Mouse (Mus musculus): ENCODE measurements around the gene Gopc. TPM values are rescaled to one million over a fixed set of nuclear protein-coding genes. Genes with fewer than 3 reads are reported as not detected.

The Gopc gene
- total RNA-seq (2017) = 20.1 and 22.1 TPM in 2 replicates

- peak; percentile 94 to 96 for ATAC-seq (replicated peaks in 1 of 2; ENCODE audit: insufficient read depth in 1 of 2, low FRiP score in 2 of 2, low TSS enrichment in 1 of 2, low read depth in 1 of 2, poor library complexity in 2 of 2, severe bottlenecking in 2 of 2)
These were observed at the start of gene Gopc for GRCm38 (mm10) chr10:52381845-52382591. Gopc (minus strand) TSS chr10:52382124.

GRCm38 (mm10) chr10:52430953-52431352 lies 49.0 kb upstream of the Gopc start:
- ATAC-seq (replicated peaks in 1 of 2; ENCODE audit: insufficient read depth in 1 of 2, low FRiP score in 2 of 2, low TSS enrichment in 1 of 2, low read depth in 1 of 2, poor library complexity in 2 of 2, severe bottlenecking in 2 of 2) = no peak

- ATAC-seq (replicated peaks in 1 of 2; ENCODE audit: insufficient read depth in 1 of 2, low FRiP score in 2 of 2, low TSS enrichment in 1 of 2, low read depth in 1 of 2, poor library complexity in 2 of 2, severe bottlenecking in 2 of 2) = no peak
These were observed 45.9 kb upstream of the Gopc start for GRCm38 (mm10) chr10:52427634-52428415.

GRCm38 (mm10) chr10:52426314-52426980 lies 44.5 kb upstream of the Gopc start:
- ATAC-seq (replicated peaks in 1 of 2; ENCODE audit: insufficient read depth in 1 of 2, low FRiP score in 2 of 2, low TSS enrichment in 1 of 2, low read depth in 1 of 2, poor library complexity in 2 of 2, severe bottlenecking in 2 of 2) = no peak

GRCm38 (mm10) chr10:52423097-52423496 lies 41.2 kb upstream of the Gopc start:
- peak; percentile 50 to 61; a peak in 2 of 4 replicates for ATAC-seq (replicated peaks in 1 of 2; ENCODE audit: insufficient read depth in 1 of 2, low FRiP score in 2 of 2, low TSS enrichment in 1 of 2, low read depth in 1 of 2, poor library complexity in 2 of 2, severe bottlenecking in 2 of 2)

GRCm38 (mm10) chr10:52421716-52422115 lies 39.8 kb upstream of the Gopc start:
- ATAC-seq (replicated peaks in 1 of 2; ENCODE audit: insufficient read depth in 1 of 2, low FRiP score in 2 of 2, low TSS enrichment in 1 of 2, low read depth in 1 of 2, poor library complexity in 2 of 2, severe bottlenecking in 2 of 2) = no peak

GRCm38 (mm10) chr10:52420526-52420925 lies 38.6 kb upstream of the Gopc start:
- ATAC-seq (replicated peaks in 1 of 2; ENCODE audit: insufficient read depth in 1 of 2, low FRiP score in 2 of 2, low TSS enrichment in 1 of 2, low read depth in 1 of 2, poor library complexity in 2 of 2, severe bottlenecking in 2 of 2) = no peak

GRCm38 (mm10) chr10:52419402-52419801 lies 37.5 kb upstream of the Gopc start:
- no peak for ATAC-seq (replicated peaks in 1 of 2; ENCODE audit: insufficient read depth in 1 of 2, low FRiP score in 2 of 2, low TSS enrichment in 1 of 2, low read depth in 1 of 2, poor library complexity in 2 of 2, severe bottlenecking in 2 of 2)

GRCm38 (mm10) chr10:52418931-52419330 lies 37.0 kb upstream of the Gopc start:
- ATAC-seq (replicated peaks in 1 of 2; ENCODE audit: insufficient read depth in 1 of 2, low FRiP score in 2 of 2, low TSS enrichment in 1 of 2, low read depth in 1 of 2, poor library complexity in 2 of 2, severe bottlenecking in 2 of 2) = no peak

- peak; percentile 17 to 27 for ATAC-seq (replicated peaks in 1 of 2; ENCODE audit: insufficient read depth in 1 of 2, low FRiP score in 2 of 2, low TSS enrichment in 1 of 2, low read depth in 1 of 2, poor library complexity in 2 of 2, severe bottlenecking in 2 of 2)
These were observed 36.3 kb upstream of the Gopc start for GRCm38 (mm10) chr10:52417998-52418860.

GRCm38 (mm10) chr10:52417299-52417997 lies 35.5 kb upstream of the Gopc start, which contains the start of gene Nus1:
Nus1 (plus strand) TSS chr10:52417547.
- ATAC-seq (replicated peaks in 1 of 2; ENCODE audit: insufficient read depth in 1 of 2, low FRiP score in 2 of 2, low TSS enrichment in 1 of 2, low read depth in 1 of 2, poor library complexity in 2 of 2, severe bottlenecking in 2 of 2) = peak; percentile 94 to 96

- ATAC-seq (replicated peaks in 1 of 2; ENCODE audit: insufficient read depth in 1 of 2, low FRiP score in 2 of 2, low TSS enrichment in 1 of 2, low read depth in 1 of 2, poor library complexity in 2 of 2, severe bottlenecking in 2 of 2) = no peak
These were observed 34.5 kb upstream of the Gopc start for GRCm38 (mm10) chr10:52416458-52416857.

- ATAC-seq (replicated peaks in 1 of 2; ENCODE audit: insufficient read depth in 1 of 2, low FRiP score in 2 of 2, low TSS enrichment in 1 of 2, low read depth in 1 of 2, poor library complexity in 2 of 2, severe bottlenecking in 2 of 2) = no peak
These were observed 33.1 kb upstream of the Gopc start for GRCm38 (mm10) chr10:52415020-52415419.

GRCm38 (mm10) chr10:52407526-52407925 lies 25.6 kb upstream of the Gopc start:
- ATAC-seq (replicated peaks in 1 of 2; ENCODE audit: insufficient read depth in 1 of 2, low FRiP score in 2 of 2, low TSS enrichment in 1 of 2, low read depth in 1 of 2, poor library complexity in 2 of 2, severe bottlenecking in 2 of 2) = no peak

- no peak for ATAC-seq (replicated peaks in 1 of 2; ENCODE audit: insufficient read depth in 1 of 2, low FRiP score in 2 of 2, low TSS enrichment in 1 of 2, low read depth in 1 of 2, poor library complexity in 2 of 2, severe bottlenecking in 2 of 2)
These were observed 23.2 kb upstream of the Gopc start for GRCm38 (mm10) chr10:52405160-52405559.

GRCm38 (mm10) chr10:52399722-52400121 lies 17.8 kb upstream of the Gopc start:
- ATAC-seq (replicated peaks in 1 of 2; ENCODE audit: insufficient read depth in 1 of 2, low FRiP score in 2 of 2, low TSS enrichment in 1 of 2, low read depth in 1 of 2, poor library complexity in 2 of 2, severe bottlenecking in 2 of 2) = no peak

- ATAC-seq (replicated peaks in 1 of 2; ENCODE audit: insufficient read depth in 1 of 2, low FRiP score in 2 of 2, low TSS enrichment in 1 of 2, low read depth in 1 of 2, poor library complexity in 2 of 2, severe bottlenecking in 2 of 2) = no peak
These were observed 16.8 kb upstream of the Gopc start for GRCm38 (mm10) chr10:52398715-52399114.
